Mouse (Mus musculus) cortical plate, adult 2 months (tissue): Measurements from ENCODE around the gene Zdhhc18. TPM values are rescaled to one million over a fixed set of nuclear protein-coding genes. Genes with fewer than 3 reads are reported as not detected.
A peak's percentile ranks its signal among the peaks of the same experiment; 100 is the strongest.
"Not testable (repeated sequence)": the region's sequence is repeated elsewhere in the genome, so short reads cannot be mapped to it uniquely, and the experiment has no call there.

Experiments used
- H3K27ac ChIP-seq: fragments of 200-500 bp; 2 replicates; pipeline ENCODE4 v1.5.1; 2012; ENCODE audit warnings: low read length, control low read depth, inconsistent platforms; ENCODE audit not compliant: insufficient read depth
- H3K4me1 ChIP-seq: fragments of 200-500 bp; 2 replicates; pipeline ENCODE4 v1.6.1; 2011; ENCODE audit warnings: low read length; ENCODE audit not compliant: control insufficient read depth, insufficient read depth
- H3K4me3 ChIP-seq: fragments of 200-500 bp; 2 replicates; pipeline ENCODE4 v1.5.1; 2011; ENCODE audit warnings: mild to moderate bottlenecking, low read length, control low read depth; ENCODE audit not compliant: insufficient read depth
- CTCF ChIP-seq: fragments of 200-500 bp; IDR thresholded peaks from 2 replicates; pipeline ENCODE4 v1.5.1; 2011; ENCODE audit warnings: mild to moderate bottlenecking, control low read depth, low read length; ENCODE audit not compliant: insufficient read depth; ENCODE audit errors: extremely low read depth
- POLR2A ChIP-seq: fragments of 200-500 bp; IDR thresholded peaks from 2 replicates; pipeline ENCODE4 v1.6.1; 2011; ENCODE audit warnings: mild to moderate bottlenecking, low read length, control low read depth; ENCODE audit not compliant: insufficient read depth; ENCODE audit errors: extremely low read depth
- polyA plus RNA-seq: library from polyadenylated mRNA; depleted of rRNA; stranded (reverse); fragments of >200 nt; gene quantifications from 2 replicates; pipeline ENCODE4 v1.2.3, GENCODE M21; 2012

Gene Zdhhc18
- polyA plus RNA-seq, 1 experiment, result 38.4 TPM

DNA sequence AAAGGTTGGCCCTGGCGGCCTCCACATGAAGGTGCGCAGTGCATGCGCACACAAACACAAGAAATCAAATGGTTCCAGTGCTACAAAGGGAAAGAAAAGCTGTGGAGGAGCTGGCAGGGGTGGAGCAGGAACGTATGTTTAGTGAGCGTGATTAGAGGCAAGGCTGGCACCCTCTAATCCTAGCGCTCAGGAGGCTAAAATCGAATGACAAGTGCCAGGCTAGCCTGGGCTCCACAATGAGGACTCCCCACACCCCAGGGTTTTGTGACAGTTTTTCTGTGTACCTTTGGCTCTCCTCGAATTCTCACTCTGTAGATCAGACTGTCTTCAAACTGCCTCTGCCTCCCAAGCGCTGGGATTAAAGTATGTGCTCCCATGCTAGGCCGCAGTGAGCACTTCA lies 2.8 kb upstream of the Zdhhc18 start:
- no peak for TF ChIP-seq POLR2A
- no peak for TF ChIP-seq CTCF
- no peaks in the 10 kb centered on the region for H3K4me1 ChIP-seq
- H3K4me3 ChIP-seq, result no peak overlapping the region
- no peak overlapping the region for H3K27ac ChIP-seq

DNA sequence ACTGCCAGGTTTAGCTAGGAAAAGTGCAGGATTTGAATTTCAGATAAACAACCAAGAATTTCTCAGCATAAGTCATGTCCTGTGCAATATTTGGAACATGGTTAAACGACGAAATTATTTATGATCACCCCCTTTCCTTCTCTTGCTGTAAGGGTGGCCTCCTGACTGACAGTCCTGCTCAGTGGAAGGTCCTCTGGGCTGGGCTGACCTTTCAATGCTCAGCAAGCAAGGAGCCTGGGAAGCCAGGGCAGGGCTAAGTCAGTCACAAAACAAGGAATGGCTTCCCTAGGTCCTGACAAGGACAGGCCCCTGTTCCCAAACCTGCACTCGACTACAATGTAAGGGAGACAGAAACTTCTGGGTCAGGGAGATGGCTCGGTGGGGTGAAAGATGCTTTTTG lies 2.0 kb upstream of the Zdhhc18 start:
- H3K4me1 ChIP-seq, result no peaks in the 10 kb centered on the region
- TF ChIP-seq POLR2A (no peak), CTCF (no peak)

DNA sequence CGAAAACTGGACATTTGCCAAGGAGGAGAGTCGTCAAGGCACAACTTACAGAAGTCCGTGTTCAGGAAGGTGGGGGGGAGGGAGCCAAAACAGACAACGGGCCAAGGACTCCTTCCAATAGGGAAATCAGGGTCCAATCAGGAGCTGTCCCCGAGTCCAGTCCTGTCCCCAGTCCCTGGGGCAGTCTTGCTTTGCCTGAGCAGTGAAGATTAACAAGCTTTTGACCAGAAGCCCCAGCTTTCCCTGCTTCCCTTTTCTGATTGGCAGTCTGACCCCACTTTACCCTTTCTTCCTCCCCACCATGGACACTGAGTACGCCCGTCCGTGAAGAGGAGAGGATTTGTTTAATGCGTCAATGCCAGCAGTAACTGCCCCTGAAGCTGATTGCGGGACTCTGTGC lies 1.5 kb upstream of the Zdhhc18 start:
- no peak overlapping the region for H3K27ac ChIP-seq
- H3K4me3 ChIP-seq, result no peak overlapping the region
- no peak for TF ChIP-seq POLR2A
- no peak for TF ChIP-seq CTCF
- H3K4me1 ChIP-seq, result no peaks in the 10 kb centered on the region

More for the DNA sequence above, 2.0 kb upstream of the Zdhhc18 start:
- Histone ChIP-seq H3K4me3 (no peak overlapping the region), H3K27ac (0 out of 2 replicates have a peak overlapping the region, but pooled peaks have one; percentile 69)

GRCm38 (mm10) chr4:133649464-133649863 lies 490 bp downstream of the Zdhhc18 start:
- H3K27ac ChIP-seq, H3K4me1 ChIP-seq: not testable (repeated sequence)
- H3K4me3 ChIP-seq, result peak overlapping the region; percentile 39

- no peak for TF ChIP-seq POLR2A
- no peak for TF ChIP-seq CTCF
- Histone ChIP-seq H3K4me3 (no peak overlapping the region), H3K4me1 (no peaks in the 10 kb centered on the region)
These were observed 4.3 kb downstream of the Zdhhc18 start for GRCm38 (mm10) chr4:133645680-133646079.

DNA sequence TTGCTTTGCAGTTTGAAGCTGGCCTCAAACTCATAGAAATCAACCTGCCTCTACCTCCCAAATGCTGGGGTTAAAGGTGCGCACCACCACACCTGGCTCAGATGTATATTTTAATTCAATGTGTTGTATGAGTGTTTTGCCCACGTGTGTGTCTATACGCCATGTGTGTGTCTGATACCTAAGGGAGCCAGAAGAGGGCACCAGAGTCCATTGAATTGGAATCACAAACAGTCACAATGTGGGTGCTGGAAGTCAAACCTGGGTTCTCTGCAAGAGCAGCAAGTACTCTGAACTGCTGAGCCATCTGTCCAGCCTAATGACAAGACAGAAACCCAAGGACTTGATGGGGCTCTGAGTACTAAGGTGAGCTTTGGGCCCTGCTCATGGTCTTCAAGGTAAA lies 4.8 kb downstream of the Zdhhc18 start:
- Histone ChIP-seq H3K27ac (no peak overlapping the region), H3K4me3 (no peak overlapping the region), H3K4me1 (no peaks in the 10 kb centered on the region)
- TF ChIP-seq POLR2A (no peak), CTCF (0 out of 2 replicates have a peak, but pooled peaks have one; percentile 15)

More at GRCm38 (mm10) chr4:133645680-133646079, 4.3 kb downstream of the Zdhhc18 start:
- H3K27ac ChIP-seq, result no peak overlapping the region

DNA sequence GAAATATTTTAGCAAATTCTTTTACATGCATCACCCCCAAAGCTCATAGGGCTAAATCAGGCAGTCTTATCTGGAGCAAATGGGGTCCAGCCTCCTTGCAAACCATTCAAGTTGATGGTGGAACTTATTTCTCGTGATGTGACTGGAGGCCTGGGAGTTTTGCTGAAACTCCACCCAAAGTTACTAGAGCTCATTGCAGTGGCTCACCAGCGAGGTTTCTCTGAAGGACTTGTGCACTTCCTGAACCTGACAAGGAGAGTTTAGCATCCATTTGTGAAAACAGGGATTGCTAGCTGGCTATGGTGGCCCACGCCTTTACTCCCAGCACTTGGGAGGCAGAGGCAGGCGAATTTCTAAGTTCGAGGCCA lies 15.9 kb downstream of the Zdhhc18 start:
- H3K4me1 ChIP-seq, result peaks cover 7% of the 10 kb centered on the region
- TF ChIP-seq CTCF (no peak), POLR2A (no peak)
- H3K27ac ChIP-seq, result no peak overlapping the region
- no peak overlapping the region for H3K4me3 ChIP-seq

DNA sequence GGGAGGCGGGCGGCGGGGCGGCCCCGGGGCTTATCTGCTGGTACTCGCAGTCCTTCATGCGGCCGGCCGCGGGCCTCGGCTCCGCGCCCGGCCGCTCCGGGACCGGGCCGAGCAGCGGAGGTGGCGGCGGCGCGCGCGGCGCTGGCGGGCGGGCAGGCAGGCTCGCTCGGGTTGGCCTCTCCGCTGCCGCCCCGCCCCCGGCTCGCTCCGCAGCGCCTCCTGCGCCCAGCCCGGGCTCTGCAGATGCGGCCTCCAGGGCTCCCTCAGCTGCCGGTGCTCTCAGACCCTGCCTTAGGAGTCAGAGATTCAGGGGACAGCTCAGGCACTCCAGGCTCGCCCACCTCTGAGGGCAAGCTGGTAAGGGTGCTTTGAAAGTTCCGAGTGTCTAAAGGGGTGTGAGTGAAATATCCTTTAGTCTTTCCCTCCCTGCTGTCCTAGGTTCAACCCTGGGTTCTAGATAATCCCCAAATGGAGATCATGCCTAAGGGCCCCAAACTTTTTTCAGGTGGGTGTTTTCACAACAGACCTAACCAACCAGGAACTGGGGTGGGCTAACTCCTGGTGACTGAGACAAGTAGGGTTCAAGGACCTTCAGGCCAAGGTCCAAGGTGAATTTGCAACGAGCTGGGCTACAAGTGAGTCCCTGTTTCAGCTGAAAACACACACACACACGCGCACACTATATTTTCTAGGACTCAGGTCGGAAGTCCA lies 16.5 kb downstream of the Zdhhc18 start:
- TF ChIP-seq POLR2A (no peak), CTCF (peak; percentile 49)
- Histone ChIP-seq H3K4me1 (peaks cover 7% of the 10 kb centered on the region), H3K27ac (0 out of 2 replicates have a peak overlapping the region, but pooled peaks have one; percentile 39), H3K4me3 (peak overlapping the region; percentile 60)

DNA sequence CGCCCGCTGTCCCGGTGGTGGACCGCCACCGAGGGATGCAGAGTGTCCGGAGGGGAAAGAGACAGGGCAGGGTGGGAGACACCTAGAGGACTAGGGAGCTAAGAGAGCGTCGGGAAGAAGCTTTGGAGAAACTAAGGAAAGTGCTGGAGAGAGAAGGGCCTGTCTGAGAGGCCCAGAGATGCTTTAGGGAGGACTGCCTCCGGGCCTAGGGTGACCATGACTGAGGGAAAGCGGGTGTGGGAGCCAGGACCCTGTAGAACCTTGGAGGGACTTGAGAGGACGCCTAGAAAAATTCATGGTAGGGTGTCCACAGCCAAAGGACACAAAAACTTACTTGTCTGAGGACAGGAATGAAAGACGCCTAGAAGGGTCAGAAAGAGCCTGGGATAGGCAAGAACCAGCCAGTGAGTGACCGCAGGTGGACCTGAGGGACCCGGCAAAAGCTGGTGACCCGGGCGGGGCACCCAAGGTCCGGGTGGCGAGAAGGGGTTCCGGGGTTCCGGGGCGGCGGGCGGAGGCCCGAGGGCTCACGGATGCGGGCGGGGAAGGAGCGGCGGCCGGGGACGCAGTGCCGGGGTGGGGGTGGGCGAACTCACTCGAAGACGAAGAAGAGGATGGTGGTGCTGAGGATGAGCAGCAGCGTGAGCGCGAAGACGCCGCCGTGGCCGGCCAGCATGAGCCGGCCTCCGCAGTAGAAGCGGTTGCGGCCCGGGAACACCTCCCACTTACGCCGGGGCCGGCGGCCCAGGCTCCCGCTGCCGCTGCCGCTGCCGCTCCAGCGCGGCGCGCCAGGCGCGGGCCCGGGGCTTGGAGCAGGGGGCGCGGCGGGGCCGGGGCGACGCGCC lies 17.2 kb downstream of the Zdhhc18 start:
- H3K4me1 ChIP-seq, result peaks cover 7% of the 10 kb centered on the region
- TF ChIP-seq CTCF (no peak), POLR2A (no peak)
- no peak overlapping the region for H3K27ac ChIP-seq
- H3K4me3 ChIP-seq, result peak overlapping the region; percentile 60

DNA sequence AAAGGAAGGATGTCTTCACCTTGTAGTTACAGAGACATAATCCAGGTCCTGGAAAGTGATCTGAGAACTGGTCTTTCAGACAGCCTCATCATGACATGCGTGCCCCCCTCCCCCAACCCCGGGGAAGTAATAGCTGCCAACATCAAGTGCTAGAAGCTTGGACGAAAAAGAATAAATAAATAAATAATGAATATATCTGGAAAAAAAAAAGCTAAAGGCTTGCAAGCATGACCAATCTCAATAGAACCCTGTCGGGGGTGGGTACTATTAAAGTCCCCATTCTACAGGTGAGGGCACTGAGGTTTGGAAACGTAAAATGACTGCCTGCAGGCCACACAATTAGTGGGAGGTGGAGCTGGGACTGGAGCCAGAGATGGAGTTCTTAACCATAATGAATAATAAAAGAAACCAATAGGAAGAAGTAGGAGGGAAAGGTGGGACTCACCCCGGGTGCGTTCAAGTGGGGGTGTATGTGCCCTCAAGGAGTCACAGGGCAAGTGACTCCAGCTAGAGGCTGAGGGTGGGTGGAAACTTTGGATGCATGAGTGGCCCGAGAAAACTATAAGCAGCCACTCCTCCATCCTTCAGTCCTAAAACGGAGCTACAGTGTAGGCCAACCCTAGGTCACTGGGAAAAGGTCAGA lies 18.1 kb downstream of the Zdhhc18 start:
- Histone ChIP-seq H3K4me3 (peak overlapping the region; percentile 60), H3K27ac (no peak overlapping the region), H3K4me1 (peaks cover 7% of the 10 kb centered on the region)
- TF ChIP-seq POLR2A, result no peak
- TF ChIP-seq CTCF, result no peak
